Mouse (Mus musculus): ENCODE results near the gene Col3a1. TPM values are rescaled to one million over a fixed set of nuclear protein-coding genes. Genes with fewer than 3 reads are reported as not detected.

Col3a1 gene
- total and polyA plus RNA-seq, 2 experiments from 2014 or later = 584 to 800 TPM

- TF ChIP-seq EP300 (IDR thresholded peaks at IDR 0.05; ENCODE audit: low read depth) (no peak), CTCF (IDR thresholded peaks at IDR 0.05; ENCODE audit: low read depth) (no peak)
- no peak for DNase-seq (ENCODE audit: low spot score)
- H3K9me3 ChIP-seq (replicated peaks; ENCODE audit: control insufficient read depth, low read length) = no peaks in the 10 kb centered on the region
- no peak for ATAC-seq (ENCODE audit: insufficient read depth, low read depth)
- no peaks in the 10 kb centered on the region for H3K36me3 ChIP-seq (replicated peaks; ENCODE audit: control insufficient read depth, insufficient read depth, low read length)
- H3K4me3 ChIP-seq (ENCODE audit: low read depth, low read length) = no peak overlapping the region
- H3K27me3 ChIP-seq (ENCODE audit: control insufficient read depth, insufficient read depth, low read length) = no peaks in the 10 kb centered on the region
- H3K4me1 ChIP-seq (ENCODE audit: control insufficient read depth, insufficient read depth) = no peaks in the 10 kb centered on the region
- no peak overlapping the region; the same call in 1 of the 2 replicates for H3K27ac ChIP-seq (ENCODE audit: low read depth)
- WGBS = 60% methylated on average over 3 of the region's 3 CpGs
- H3K4me2 ChIP-seq (ENCODE audit: low read depth, low read length) = no peak overlapping the region
- no peak overlapping the region for H3K9ac ChIP-seq (replicated peaks; ENCODE audit: low read depth, low read length)
Observed at GRCm38 (mm10) chr1:45299394-45300119, 11.8 kb upstream of the Col3a1 start.

DNA sequence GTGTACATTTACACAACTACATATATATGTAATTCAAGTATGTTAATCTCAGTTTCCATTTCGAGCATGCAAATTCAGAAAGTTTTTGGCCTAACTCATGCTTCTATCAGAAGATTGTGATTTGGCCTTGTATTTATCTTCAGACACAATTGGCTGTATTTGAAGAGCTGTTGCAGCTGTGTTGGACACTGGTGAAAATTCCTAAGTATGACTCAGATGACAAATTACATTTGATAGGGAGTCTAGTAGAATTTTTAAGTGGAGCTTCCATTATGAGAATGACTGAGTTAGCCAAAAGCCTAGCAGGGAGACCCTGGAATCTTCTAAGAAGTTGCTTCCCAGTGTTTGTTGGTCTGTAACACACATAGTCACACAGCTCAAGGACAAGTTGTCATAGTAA, 7.1 kb upstream of the Col3a1 start:
- Histone ChIP-seq H3K9ac (replicated peaks; ENCODE audit: low read depth, low read length) (no peak overlapping the region), H3K36me3 (replicated peaks; ENCODE audit: control insufficient read depth, insufficient read depth, low read length) (no peaks in the 10 kb centered on the region), H3K27ac (ENCODE audit: low read depth) (no peak overlapping the region), H3K4me2 (ENCODE audit: low read depth, low read length) (no peak overlapping the region), H3K4me3 (ENCODE audit: low read depth, low read length) (no peak overlapping the region), H3K4me1 (ENCODE audit: control insufficient read depth, insufficient read depth) (no peaks in the 10 kb centered on the region), H3K9me3 (replicated peaks; ENCODE audit: control insufficient read depth, low read length) (no peaks in the 10 kb centered on the region), H3K27me3 (ENCODE audit: control insufficient read depth, insufficient read depth, low read length) (no peaks in the 10 kb centered on the region)
- DNase-seq (ENCODE audit: low spot score) (no peak), ATAC-seq (ENCODE audit: insufficient read depth, low read depth) (no peak)
- 51% methylated on average over 1 of the region's 1 CpGs for WGBS
- TF ChIP-seq EP300 (IDR thresholded peaks at IDR 0.05; ENCODE audit: low read depth) = no peak
- TF ChIP-seq CTCF (IDR thresholded peaks at IDR 0.05; ENCODE audit: low read depth) = no peak

DNA sequence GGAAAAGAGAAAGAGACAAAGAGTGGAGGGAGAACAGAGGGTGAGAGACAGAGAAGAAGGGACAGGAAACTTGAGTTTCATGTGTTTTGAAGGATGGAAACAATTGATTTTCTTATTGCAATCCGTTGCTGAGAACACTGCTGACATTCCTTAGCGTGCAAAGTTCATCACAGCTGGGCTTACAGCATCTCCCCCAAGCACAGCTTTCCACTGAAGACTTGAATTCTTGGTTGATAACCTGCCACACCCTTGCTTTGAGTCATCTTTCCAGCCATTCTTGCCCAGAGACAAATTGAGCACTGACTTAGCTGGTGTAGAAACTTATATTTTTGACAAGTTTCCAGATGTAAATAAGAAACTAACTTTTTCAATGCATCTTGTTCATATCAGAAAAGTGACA, 2.3 kb upstream of the Col3a1 start:
- no peak for TF ChIP-seq CTCF (IDR thresholded peaks at IDR 0.05; ENCODE audit: low read depth)
- no peak for TF ChIP-seq EP300 (IDR thresholded peaks at IDR 0.05; ENCODE audit: low read depth)
- Histone ChIP-seq H3K4me1 (ENCODE audit: control insufficient read depth, insufficient read depth) (no peaks in the 10 kb centered on the region), H3K9me3 (replicated peaks; ENCODE audit: control insufficient read depth, low read length) (no peaks in the 10 kb centered on the region), H3K4me2 (ENCODE audit: low read depth, low read length) (no peak overlapping the region), H3K9ac (replicated peaks; ENCODE audit: low read depth, low read length) (no peak overlapping the region), H3K36me3 (replicated peaks; ENCODE audit: control insufficient read depth, insufficient read depth, low read length) (no peaks in the 10 kb centered on the region), H3K27ac (ENCODE audit: low read depth) (no peak overlapping the region), H3K4me3 (ENCODE audit: low read depth, low read length) (no peak overlapping the region), H3K27me3 (ENCODE audit: control insufficient read depth, insufficient read depth, low read length) (no peaks in the 10 kb centered on the region)
- no peak for ATAC-seq (ENCODE audit: insufficient read depth, low read depth)
- no peak for DNase-seq (ENCODE audit: low spot score)
- WGBS = 47% methylated on average over 2 of the region's 2 CpGs

DNA sequence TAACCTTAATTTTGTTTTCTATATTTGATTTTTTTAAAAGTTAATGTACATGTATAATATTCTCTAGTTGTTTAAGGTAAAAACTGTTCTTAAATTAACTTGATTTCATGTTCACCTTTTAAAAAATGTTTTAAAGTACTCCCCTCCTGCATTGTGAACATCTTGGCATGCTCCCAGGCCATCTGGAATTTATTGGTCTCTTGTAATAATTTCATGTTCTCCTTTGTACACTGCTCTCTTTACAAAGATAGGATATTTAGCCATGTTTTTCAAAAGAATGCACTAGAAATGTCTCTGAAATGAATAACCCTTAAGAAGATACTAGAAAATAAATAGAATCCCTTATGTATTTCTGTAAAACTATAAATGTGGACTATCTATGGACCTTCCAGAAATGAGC, 624 bp downstream of the Col3a1 start:
- peak overlapping the region; percentile 75 for H3K27ac ChIP-seq (ENCODE audit: low read depth)
- H3K4me2 ChIP-seq (ENCODE audit: low read depth, low read length) = peak overlapping the region; percentile 12; the same call in 1 of the 2 replicates
- no peak for TF ChIP-seq CTCF (IDR thresholded peaks at IDR 0.05; ENCODE audit: low read depth)
- no peak for TF ChIP-seq EP300 (IDR thresholded peaks at IDR 0.05; ENCODE audit: low read depth)
- DNase-seq (ENCODE audit: low spot score) (no peak), ATAC-seq (ENCODE audit: insufficient read depth, low read depth) (no peak)
- peak overlapping the region; percentile 22; the same call in 1 of the 2 replicates for H3K9ac ChIP-seq (replicated peaks; ENCODE audit: low read depth, low read length)
- no peaks in the 10 kb centered on the region for H3K9me3 ChIP-seq (replicated peaks; ENCODE audit: control insufficient read depth, low read length)
- H3K27me3 ChIP-seq (ENCODE audit: control insufficient read depth, insufficient read depth, low read length) = no peaks in the 10 kb centered on the region
- H3K4me1 ChIP-seq (ENCODE audit: control insufficient read depth, insufficient read depth) = no peaks in the 10 kb centered on the region
- H3K4me3 ChIP-seq (ENCODE audit: low read depth, low read length) = peak overlapping the region; percentile 39
- no peaks in the 10 kb centered on the region for H3K36me3 ChIP-seq (replicated peaks; ENCODE audit: control insufficient read depth, insufficient read depth, low read length)

- TF ChIP-seq EP300 (IDR thresholded peaks at IDR 0.05; ENCODE audit: low read depth) = no peak
- no peak for TF ChIP-seq CTCF (IDR thresholded peaks at IDR 0.05; ENCODE audit: low read depth)
- Histone ChIP-seq H3K27me3 (ENCODE audit: control insufficient read depth, insufficient read depth, low read length) (no peaks in the 10 kb centered on the region), H3K27ac (ENCODE audit: low read depth) (0 out of 2 replicates have a peak overlapping the region, but pooled peaks have one; percentile 25), H3K4me3 (ENCODE audit: low read depth, low read length) (peak overlapping the region; percentile 39), H3K9me3 (replicated peaks; ENCODE audit: control insufficient read depth, low read length) (no peaks in the 10 kb centered on the region), H3K9ac (replicated peaks; ENCODE audit: low read depth, low read length) (no peak overlapping the region), H3K4me1 (ENCODE audit: control insufficient read depth, insufficient read depth) (no peaks in the 10 kb centered on the region), H3K4me2 (ENCODE audit: low read depth, low read length) (peak overlapping the region; percentile 11; the same call in 1 of the 2 replicates), H3K36me3 (replicated peaks; ENCODE audit: control insufficient read depth, insufficient read depth, low read length) (no peaks in the 10 kb centered on the region)
- DNase-seq (ENCODE audit: low spot score) (peak; percentile 41), ATAC-seq (ENCODE audit: insufficient read depth, low read depth) (no peak)
Observed at GRCm38 (mm10) chr1:45312870-45313269, 1.5 kb downstream of the Col3a1 start.

Measured in heart, postnatal 0 days (tissue).